Mouse (Mus musculus) embryonic facial prominence, embryonic 13.5 days (tissue): Measurements from ENCODE around the gene Fam3a. TPM values are rescaled to one million over a fixed set of nuclear protein-coding genes. Genes with fewer than 3 reads are reported as not detected.
A peak's percentile ranks its signal among the peaks of the same experiment; 100 is the strongest.
"Not testable (repeated sequence)": the region's sequence is repeated elsewhere in the genome, so short reads cannot be mapped to it uniquely, and the experiment has no call there.

Experiments
- ATAC-seq: fragments of 200-750 bp; cut with Nextera tagmentation; 2 replicates; pipeline ENCODE4 v1.8.0; 2017; ENCODE audit warnings: low read depth; ENCODE audit not compliant: insufficient number of reproducible peaks, insufficient read depth, low FRiP score, low TSS enrichment
- H3K27ac ChIP-seq: fragments of 300-500 bp; sonication (generic); 2 replicates; pipeline ENCODE4 v1.5.1; 2015; ENCODE audit warnings: moderate library complexity, mild to moderate bottlenecking, inconsistent platforms
- H3K27me3 ChIP-seq: fragments of 300-500 bp; sonication (generic); 2 replicates; pipeline ENCODE4 v1.6.1; 2015; ENCODE audit warnings: mild to moderate bottlenecking, inconsistent platforms
- H3K36me3 ChIP-seq: fragments of 300-500 bp; sonication (generic); 2 replicates; pipeline ENCODE4 v1.6.1; 2015; ENCODE audit warnings: mild to moderate bottlenecking, inconsistent platforms
- H3K4me1 ChIP-seq: fragments of 300-500 bp; sonication (generic); 2 replicates; pipeline ENCODE4 v1.6.1; 2015; ENCODE audit warnings: inconsistent platforms
- H3K4me2 ChIP-seq: fragments of 300-500 bp; sonication (generic); 2 replicates; pipeline ENCODE4 v1.6.1; 2015; ENCODE audit warnings: moderate library complexity, mild to moderate bottlenecking, inconsistent platforms
- H3K4me3 ChIP-seq: fragments of 300-500 bp; sonication (generic); 2 replicates; pipeline ENCODE4 v1.5.1; 2015; ENCODE audit warnings: mild to moderate bottlenecking, inconsistent platforms
- H3K9ac ChIP-seq: fragments of 300-500 bp; sonication (generic); 2 replicates; pipeline ENCODE4 v1.6.1; 2015; ENCODE audit warnings: mild to moderate bottlenecking, inconsistent platforms
- H3K9me3 ChIP-seq: fragments of 300-500 bp; sonication (generic); 2 replicates; pipeline ENCODE4 v1.6.1; 2016; ENCODE audit warnings: inconsistent platforms
- WGBS: fragments of 180-500 bp; shearing (Covaris S2); methylation state at CpG from one replicate; pipeline ENCODE4 v1.1.7; 2015; ENCODE audit warnings: mixed read lengths; 5-methylcytosine and 5-hydroxymethylcytosine counted together
- polyA plus RNA-seq: library from polyadenylated mRNA; unstranded; fragments of >200 nt; fragmentation: Nextera tagmentation; extraction: Ambion mirVana; gene quantifications from 2 replicates; pipeline ENCODE4 v1.2.1, GENCODE M21; 2015

The Fam3a gene
- polyA plus RNA-seq, 1 experiment from 2014 or later: 45.5 TPM

GRCm38 (mm10) chrX:74388153-74388552 is 4.9 kb downstream of the Fam3a start:
- Histone ChIP-seq H3K9ac (no peak overlapping the region), H3K9me3 (no peaks in the 10 kb centered on the region), H3K4me3 (no peak overlapping the region), H3K36me3 (peaks cover 29% of the 10 kb centered on the region), H3K27ac (no peak overlapping the region), H3K4me1 (0 out of 2 replicates have a peak, but pooled peaks cover 4% of the 10 kb centered on the region), H3K27me3 (no peaks in the 10 kb centered on the region), H3K4me2 (no peak overlapping the region)
- ATAC-seq: no peak

- 56% methylated on average over 2 of the region's 2 CpGs for WGBS
- no peak overlapping the region for H3K9ac ChIP-seq
- peaks cover 29% of the 10 kb centered on the region for H3K36me3 ChIP-seq
- H3K9me3 ChIP-seq: no peaks in the 10 kb centered on the region
- no peak for ATAC-seq
- no peaks in the 10 kb centered on the region for H3K4me1 ChIP-seq
- no peaks in the 10 kb centered on the region for H3K27me3 ChIP-seq
- H3K27ac ChIP-seq: no peak overlapping the region
- no peak overlapping the region for H3K4me2 ChIP-seq
- H3K4me3 ChIP-seq: no peak overlapping the region
Observed at GRCm38 (mm10) chrX:74384451-74384850, 8.6 kb downstream of the Fam3a start.

DNA sequence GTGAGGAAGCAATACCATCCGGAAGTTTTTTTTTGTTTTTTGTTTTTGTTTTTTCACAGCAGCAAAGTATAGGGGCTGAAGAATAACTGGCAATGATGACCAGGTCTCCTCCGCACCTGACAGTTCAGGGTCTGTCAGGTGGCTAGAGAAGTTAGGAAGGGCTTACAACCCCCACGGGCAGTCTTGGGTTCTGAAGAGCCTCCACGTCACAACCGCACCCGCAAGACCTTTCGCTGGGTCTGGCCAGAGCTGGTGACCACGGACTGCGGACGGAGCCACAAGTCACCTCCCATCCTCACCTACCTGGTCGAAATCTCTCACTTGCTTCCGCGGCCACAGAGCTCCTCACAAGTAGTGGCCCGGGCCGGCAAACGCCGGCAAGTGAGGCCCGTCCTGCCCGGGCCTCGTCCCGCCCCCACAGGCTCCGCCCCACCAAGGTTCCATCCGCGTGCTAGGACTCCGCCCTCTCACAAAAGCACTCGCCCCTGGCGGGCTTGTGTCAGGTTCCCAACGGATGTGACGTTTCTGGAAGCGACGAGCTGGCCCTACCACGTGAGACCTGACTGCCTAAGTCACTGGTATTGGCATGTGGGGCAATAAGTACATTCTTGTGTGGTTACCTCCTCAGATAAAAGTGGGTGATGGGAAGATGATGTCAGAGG is 20.1 kb downstream of the Fam3a start, which contains the start of the genes Ubl4a and Slc10a3:
Ubl4a (minus strand) TSS at position 331 of the 662 bp plus-strand sequence.
Slc10a3 (minus strand) TSS at position 462 of the 662 bp plus-strand sequence.
- 30% methylated on average over 32 of the region's 32 CpGs for WGBS
- ATAC-seq: peak; percentile 91
- H3K36me3 ChIP-seq: peaks cover 8% of the 10 kb centered on the region; the same call in 1 of the 2 replicates
- no peak within 1 kb of the TSS for H3K27ac ChIP-seq
- no peaks in the 10 kb centered on the region for H3K27me3 ChIP-seq
- no peaks in the 10 kb centered on the region for H3K4me1 ChIP-seq
- no peaks in the 10 kb centered on the region for H3K9me3 ChIP-seq
- peak within 1 kb of the TSS; percentile 72 for H3K9ac ChIP-seq
- H3K4me3 ChIP-seq: peak within 1 kb of the TSS; percentile 49
- peak within 1 kb of the TSS; percentile 60 for H3K4me2 ChIP-seq

DNA sequence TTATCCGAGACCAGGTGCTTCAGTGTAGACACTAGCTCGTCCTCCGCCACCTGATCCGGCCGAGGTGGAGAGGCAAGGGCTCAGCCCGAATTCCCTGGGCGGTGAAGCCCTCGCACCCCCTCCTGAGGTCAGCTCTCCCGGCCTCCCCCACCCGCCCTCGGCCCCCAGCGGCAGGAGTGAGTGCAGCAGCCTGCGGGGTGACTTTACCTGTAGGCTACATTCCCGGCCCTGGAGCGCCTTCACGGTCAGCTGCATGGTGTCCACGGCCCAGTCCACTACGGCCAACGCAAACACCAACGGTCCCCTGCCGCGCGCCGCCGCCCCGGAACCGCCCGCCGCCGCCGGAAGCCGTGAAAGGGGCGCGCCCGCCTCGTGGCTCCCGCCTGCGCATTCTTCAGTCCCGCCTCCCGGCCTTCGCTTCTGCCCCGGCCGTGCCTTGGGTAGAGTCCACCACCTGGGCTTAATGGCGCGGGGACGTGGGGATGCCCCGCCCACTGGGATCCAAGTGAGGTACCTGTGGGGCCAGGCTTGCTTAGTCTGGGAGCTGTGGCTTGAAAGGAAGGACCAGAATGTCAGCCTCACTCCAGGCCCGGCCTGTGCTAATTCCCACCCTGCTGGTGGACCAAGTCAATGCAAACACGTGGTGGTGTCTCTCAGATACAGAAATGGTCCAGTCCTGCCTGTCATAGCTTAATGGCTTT is 24.7 kb downstream of the Fam3a start:
- Histone ChIP-seq H3K27ac (peak overlapping the region; percentile 66), H3K4me1 (0 out of 2 replicates have a peak, but pooled peaks cover 3% of the 10 kb centered on the region), H3K9me3 (no peaks in the 10 kb centered on the region), H3K4me2 (peak overlapping the region; percentile 65), H3K27me3 (no peaks in the 10 kb centered on the region), H3K36me3 (peaks cover 19% of the 10 kb centered on the region; the same call in 1 of the 2 replicates), H3K9ac (peak overlapping the region; percentile 83), H3K4me3 (peak overlapping the region; percentile 60)
- 31% methylated on average over 43 of the region's 49 CpGs for WGBS
- ATAC-seq: peak; percentile 68

DNA sequence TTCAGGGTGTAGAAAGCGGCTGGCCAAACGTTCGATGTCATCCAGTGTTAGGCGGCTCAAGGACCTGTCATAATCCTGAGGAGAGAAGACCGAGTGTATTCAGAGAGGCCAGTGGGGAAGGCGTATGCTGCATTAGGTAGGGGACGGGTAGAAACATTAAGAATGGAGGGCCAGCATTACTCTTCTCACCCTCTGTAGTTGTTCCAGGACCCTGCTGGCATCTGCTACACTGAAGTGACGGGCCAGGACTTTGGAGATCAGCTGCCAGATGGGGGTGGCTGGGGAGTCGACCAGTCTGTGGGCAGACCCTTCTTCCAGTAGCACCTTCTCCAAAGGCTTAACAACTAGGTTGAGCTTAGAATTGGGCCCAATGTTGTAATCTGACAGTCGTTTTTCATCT is 25.6 kb downstream of the Fam3a start:
- ATAC-seq: no peak
- peak overlapping the region; percentile 83 for H3K9ac ChIP-seq
- H3K9me3 ChIP-seq: no peaks in the 10 kb centered on the region
- H3K27ac ChIP-seq: peak overlapping the region; percentile 66; the same call in 1 of the 2 replicates
- 75% methylated on average over 10 of the region's 10 CpGs for WGBS
- H3K36me3 ChIP-seq: peaks cover 19% of the 10 kb centered on the region; the same call in 1 of the 2 replicates
- H3K4me1 ChIP-seq: 0 out of 2 replicates have a peak, but pooled peaks cover 3% of the 10 kb centered on the region
- peak overlapping the region; percentile 60 for H3K4me3 ChIP-seq
- no peaks in the 10 kb centered on the region for H3K27me3 ChIP-seq
- H3K4me2 ChIP-seq: peak overlapping the region; percentile 65

GRCm38 (mm10) chrX:74359171-74359570 is 33.9 kb downstream of the Fam3a start:
- no peak overlapping the region for H3K9ac ChIP-seq
- no peak overlapping the region for H3K4me2 ChIP-seq
- no peaks in the 10 kb centered on the region for H3K4me1 ChIP-seq
- H3K27me3 ChIP-seq: no peaks in the 10 kb centered on the region
- H3K36me3 ChIP-seq: no peaks in the 10 kb centered on the region
- WGBS: 44% methylated on average over 11 of the region's 11 CpGs
- H3K27ac ChIP-seq: no peak overlapping the region
- ATAC-seq: no peak
- H3K9me3 ChIP-seq: no peaks in the 10 kb centered on the region
- no peak overlapping the region for H3K4me3 ChIP-seq

- ATAC-seq, H3K4me3 ChIP-seq, H3K4me1 ChIP-seq, H3K9ac ChIP-seq, H3K9me3 ChIP-seq, H3K4me2 ChIP-seq, H3K36me3 ChIP-seq, H3K27ac ChIP-seq, H3K27me3 ChIP-seq: not testable (repeated sequence)
- WGBS: 85% methylated on average over 3 of the region's 3 CpGs
Observed at GRCm38 (mm10) chrX:74357069-74357468, 36.0 kb downstream of the Fam3a start.

- peak within 1 kb of the TSS; percentile 49 for H3K4me3 ChIP-seq
- no peaks in the 10 kb centered on the region for H3K36me3 ChIP-seq
- no peaks in the 10 kb centered on the region for H3K27me3 ChIP-seq
- no peaks in the 10 kb centered on the region for H3K9me3 ChIP-seq
- peak; percentile 78 for ATAC-seq
- WGBS: 22% methylated on average over 13 of the region's 22 CpGs
- no peaks in the 10 kb centered on the region for H3K4me1 ChIP-seq
- H3K4me2 ChIP-seq: peak within 1 kb of the TSS; percentile 62
- H3K27ac ChIP-seq: peak within 1 kb of the TSS; percentile 62
- peak within 1 kb of the TSS; percentile 69 for H3K9ac ChIP-seq
Observed at GRCm38 (mm10) chrX:74353467-74353770, 39.7 kb downstream of the Fam3a start, which contains the start of gene Lage3. Gene Lage3, minus strand, starts transcription at chrX:74353618.

DNA sequence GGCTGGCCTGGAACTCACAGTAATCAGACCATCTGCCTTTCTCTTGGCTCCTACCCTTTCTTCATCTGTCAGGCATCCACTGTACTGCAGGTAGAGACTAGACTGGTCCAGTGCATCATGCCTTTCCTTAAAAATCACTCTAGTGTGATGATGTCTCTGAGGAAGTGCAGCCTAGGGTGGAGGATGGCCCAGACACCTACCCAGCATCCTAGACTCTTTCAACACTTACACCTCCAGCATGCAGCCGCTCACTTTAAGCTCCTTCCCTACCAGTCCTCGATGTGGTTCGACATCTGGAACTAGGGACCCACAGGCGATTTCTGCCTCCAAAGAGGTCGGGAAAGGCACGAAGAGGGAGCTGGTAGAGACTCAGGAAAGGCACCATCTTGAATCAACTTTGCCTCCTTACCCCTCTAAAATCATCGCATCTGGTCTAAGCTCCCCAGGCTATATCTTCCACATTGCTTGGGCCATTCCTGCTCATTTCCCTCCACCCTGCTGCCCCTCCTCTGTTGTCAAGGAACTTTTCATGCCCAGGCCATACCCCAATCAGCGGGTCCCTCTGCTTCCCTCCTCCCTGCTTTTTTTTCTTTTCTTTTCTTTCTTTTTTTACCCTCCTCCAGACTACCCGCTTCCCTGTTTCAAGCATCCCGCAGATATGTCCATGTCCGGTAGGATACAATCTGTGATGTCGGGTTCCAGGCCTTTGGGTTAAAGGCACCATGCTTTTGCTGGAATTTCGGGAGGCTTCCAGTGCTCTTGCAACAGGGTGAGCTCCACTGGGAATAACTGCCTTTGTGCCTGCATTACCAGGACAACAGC is 40.2 kb downstream of the Fam3a start:
- 25% methylated on average over 13 of the region's 13 CpGs for WGBS
- Histone ChIP-seq H3K4me1 (no peaks in the 10 kb centered on the region), H3K4me3 (peak overlapping the region; percentile 49), H3K36me3 (no peaks in the 10 kb centered on the region), H3K27ac (peak overlapping the region; percentile 62), H3K9ac (peak overlapping the region; percentile 69), H3K27me3 (no peaks in the 10 kb centered on the region), H3K9me3 (no peaks in the 10 kb centered on the region), H3K4me2 (peak overlapping the region; percentile 62)
- no peak for ATAC-seq
